Mouse (Mus musculus) lung, postnatal 0 days (tissue): ENCODE measurements around the gene Arfgef2.

Source experiments
- CTCF ChIP-seq: IDR thresholded peaks from 2 replicates; pipeline ENCODE4 v1.5.1; 2016; ENCODE audit warnings: antibody characterized with exemption, mild to moderate bottlenecking
- EP300 ChIP-seq: IDR thresholded peaks from 2 replicates; pipeline ENCODE4 v1.6.1; 2016; ENCODE audit warnings: antibody characterized with exemption, mild to moderate bottlenecking, control low read depth

DNA sequence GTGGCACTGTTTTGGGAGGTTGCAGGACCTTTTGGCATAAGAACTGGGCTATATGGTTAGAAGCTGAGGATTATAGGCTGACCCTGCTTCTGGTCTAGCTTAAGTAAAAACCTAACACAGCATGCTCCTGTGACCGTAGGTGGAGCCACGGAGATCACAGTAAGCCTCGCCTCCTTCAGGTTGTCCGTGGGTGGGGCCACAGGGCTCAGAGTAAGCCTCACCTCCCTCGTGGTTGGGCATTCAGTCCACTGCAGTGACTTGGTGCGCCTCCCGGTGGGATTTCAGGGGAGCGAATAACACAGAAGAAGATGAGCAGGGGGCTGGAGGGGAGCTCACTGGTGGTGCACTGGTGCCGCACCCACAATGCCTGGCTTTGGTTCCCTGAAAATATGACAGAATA is 37.8 kb upstream of the Arfgef2 start:
- TF ChIP-seq EP300 (no peak), CTCF (no peak)
